Mouse (Mus musculus): ENCODE data around the gene Mpdu1.

- TF ChIP-seq CTCF (conservative IDR thresholded peaks at IDR 0.05 in 1 of 2, IDR thresholded peaks at IDR 0.05 in 1 of 2; ENCODE audit: low read depth in 2 of 2, low read length in 2 of 2) (no peak), EP300 (IDR thresholded peaks at IDR 0.05; ENCODE audit: low read length) (no peak), POLR2A (IDR thresholded peaks at IDR 0.05; ENCODE audit: low read depth, low read length) (no peak), CHD2 (IDR thresholded peaks at IDR 0.05; ENCODE audit: low read length) (no peak), MXI1 (IDR thresholded peaks at IDR 0.05; ENCODE audit: low read depth, low read length) (no peak), BHLHE40 (IDR thresholded peaks at IDR 0.05; ENCODE audit: low read depth, low read length) (no peak), USF1 (IDR thresholded peaks at IDR 0.05; ENCODE audit: low read depth, low read length) (no peak), E2F4 (IDR thresholded peaks at IDR 0.05; ENCODE audit: insufficient replicate concordance, low read depth, low read length) (no peak)
Observed at GRCm38 (mm10) chr11:69606832-69607231, 55.6 kb downstream of the Mpdu1 start.

All from CH12.LX (cell line).